Mouse (Mus musculus) embryonic facial prominence, embryonic 14.5 days (tissue): Measurements from ENCODE around the gene Amhr2. TPM values are rescaled to one million over a fixed set of nuclear protein-coding genes. Genes with fewer than 3 reads are reported as not detected.
A peak's percentile ranks its signal among the peaks of the same experiment; 100 is the strongest.

Experiments used
- ATAC-seq: fragments of 200-750 bp; cut with Nextera tagmentation; 2 replicates; pipeline ENCODE4 v1.8.0; 2017; ENCODE audit warnings: low read depth, moderate number of reproducible peaks, moderate TSS enrichment
- DNase-seq: peaks from one replicate; pipeline ENCODE4 v3.0.0-alpha.2; 2015; ENCODE audit warnings: low spot score
- H3K27ac ChIP-seq: fragments of 300-500 bp; sonication (generic); replicated peaks from 2 replicates; pipeline ENCODE4 v1.5.1; 2014; ENCODE audit warnings: low read depth, mild to moderate bottlenecking, low read length, moderate library complexity
- H3K27me3 ChIP-seq: fragments of 300-500 bp; sonication (generic); replicated peaks from 2 replicates; pipeline ENCODE4 v1.6.1; 2014; ENCODE audit warnings: low read length; ENCODE audit not compliant: control insufficient read depth, insufficient read depth
- H3K36me3 ChIP-seq: fragments of 300-500 bp; sonication (generic); 2 replicates; pipeline ENCODE4 v1.6.1; 2014; ENCODE audit warnings: low read length, mixed read lengths; ENCODE audit not compliant: control insufficient read depth, insufficient read depth
- H3K4me1 ChIP-seq: fragments of 300-500 bp; sonication (generic); 2 replicates; pipeline ENCODE4 v1.6.1; 2014; ENCODE audit warnings: antibody characterized with exemption, low read length; ENCODE audit not compliant: control insufficient read depth, insufficient read depth
- H3K4me2 ChIP-seq: fragments of 300-500 bp; sonication (generic); 2 replicates; pipeline ENCODE4 v1.6.1; 2014; ENCODE audit warnings: low read depth, mild to moderate bottlenecking, low read length, moderate library complexity, mixed read lengths
- H3K4me3 ChIP-seq: fragments of 300-500 bp; sonication (generic); 2 replicates; pipeline ENCODE4 v1.5.1; 2014; ENCODE audit warnings: low read depth, mild to moderate bottlenecking, low read length
- H3K9ac ChIP-seq: fragments of 300-500 bp; sonication (generic); 2 replicates; pipeline ENCODE4 v1.6.1; 2014; ENCODE audit warnings: low read depth, mild to moderate bottlenecking, low read length, moderate library complexity, mixed read lengths
- H3K9me3 ChIP-seq: fragments of 300-500 bp; sonication (generic); 2 replicates; pipeline ENCODE4 v1.6.1; 2016; ENCODE audit warnings: low read length; ENCODE audit not compliant: control insufficient read depth
- WGBS: fragments of 180-500 bp; shearing (Covaris S2); extraction: QIAGEN DNeasy Blood & Tissue Kit; methylation state at CpG from one replicate; pipeline ENCODE4 v1.1.7; 2014; 5-methylcytosine and 5-hydroxymethylcytosine counted together
- polyA plus RNA-seq: library from polyadenylated mRNA; unstranded; fragments of >200 nt; fragmentation: Nextera tagmentation; extraction: Ambion mirVana; gene quantifications from 2 replicates; pipeline ENCODE4 v1.2.1, GENCODE M21; 2014

Amhr2 gene
- polyA plus RNA-seq, 1 experiment from 2014 or later = 0.96 TPM

GRCm38 (mm10) chr15:102459381-102459780, 14.2 kb downstream of the Amhr2 start:
- peak overlapping the region; percentile 39 for H3K4me3 ChIP-seq
- no peaks in the 10 kb centered on the region for H3K9me3 ChIP-seq
- DNase-seq (no peak), ATAC-seq (no peak)
- H3K27me3 ChIP-seq = no peaks in the 10 kb centered on the region
- no peak overlapping the region for H3K27ac ChIP-seq
- peak overlapping the region; percentile 49 for H3K4me2 ChIP-seq
- H3K36me3 ChIP-seq = 0 out of 2 replicates have a peak, but pooled peaks cover 4% of the 10 kb centered on the region
- no peaks in the 10 kb centered on the region for H3K4me1 ChIP-seq
- WGBS = 29% methylated on average over 6 of the region's 6 CpGs
- peak overlapping the region; percentile 51 for H3K9ac ChIP-seq

- Histone ChIP-seq H3K4me1 (no peaks in the 10 kb centered on the region), H3K4me2 (peak overlapping the region; percentile 49), H3K27ac (no peak overlapping the region), H3K27me3 (no peaks in the 10 kb centered on the region), H3K9ac (no peak overlapping the region), H3K9me3 (no peaks in the 10 kb centered on the region), H3K4me3 (peak overlapping the region; percentile 39; the same call in 1 of the 2 replicates), H3K36me3 (0 out of 2 replicates have a peak, but pooled peaks cover 4% of the 10 kb centered on the region)
- no peak for ATAC-seq
- DNase-seq = no peak
- WGBS = 65% methylated on average over 5 of the region's 5 CpGs
Observed at GRCm38 (mm10) chr15:102459847-102460246, 14.7 kb downstream of the Amhr2 start.

- H3K9me3 ChIP-seq = no peaks in the 10 kb centered on the region
- no peak overlapping the region for H3K27ac ChIP-seq
- DNase-seq (no peak), ATAC-seq (no peak)
- no peak overlapping the region for H3K4me3 ChIP-seq
- no peaks in the 10 kb centered on the region for H3K4me1 ChIP-seq
- peak overlapping the region; percentile 1; the same call in 1 of the 2 replicates for H3K4me2 ChIP-seq
- WGBS = 77% methylated on average over 12 of the region's 12 CpGs
- H3K9ac ChIP-seq = no peak overlapping the region
- no peaks in the 10 kb centered on the region for H3K27me3 ChIP-seq
- 0 out of 2 replicates have a peak, but pooled peaks cover 4% of the 10 kb centered on the region for H3K36me3 ChIP-seq
Observed at GRCm38 (mm10) chr15:102460409-102460808, 15.2 kb downstream of the Amhr2 start.

GRCm38 (mm10) chr15:102460971-102461370, 15.8 kb downstream of the Amhr2 start:
- no peak overlapping the region for H3K9ac ChIP-seq
- no peaks in the 10 kb centered on the region for H3K4me1 ChIP-seq
- no peak overlapping the region for H3K27ac ChIP-seq
- WGBS = 51% methylated on average over 4 of the region's 4 CpGs
- no peaks in the 10 kb centered on the region for H3K9me3 ChIP-seq
- no peak for ATAC-seq
- no peaks in the 10 kb centered on the region for H3K27me3 ChIP-seq
- no peak overlapping the region for H3K4me3 ChIP-seq
- no peak for DNase-seq
- 0 out of 2 replicates have a peak overlapping the region, but pooled peaks have one; percentile 1 for H3K4me2 ChIP-seq
- H3K36me3 ChIP-seq = 0 out of 2 replicates have a peak, but pooled peaks cover 4% of the 10 kb centered on the region

- Histone ChIP-seq H3K36me3 (0 out of 2 replicates have a peak, but pooled peaks cover 4% of the 10 kb centered on the region), H3K9me3 (no peaks in the 10 kb centered on the region), H3K4me1 (no peaks in the 10 kb centered on the region), H3K4me3 (no peak overlapping the region), H3K27ac (no peak overlapping the region), H3K27me3 (no peaks in the 10 kb centered on the region), H3K4me2 (no peak overlapping the region), H3K9ac (no peak overlapping the region)
- ATAC-seq = no peak
- no peak for DNase-seq
- WGBS = 79% methylated on average over 9 of the region's 9 CpGs
Observed at GRCm38 (mm10) chr15:102461430-102462075, 16.4 kb downstream of the Amhr2 start.

GRCm38 (mm10) chr15:102463666-102464065, 18.5 kb downstream of the Amhr2 start:
- no peaks in the 10 kb centered on the region for H3K4me1 ChIP-seq
- no peak for DNase-seq

GRCm38 (mm10) chr15:102468675-102469370, 23.7 kb downstream of the Amhr2 start:
- Histone ChIP-seq H3K4me1 (peaks cover 15% of the 10 kb centered on the region), H3K4me2 (no peak overlapping the region), H3K27ac (no peak overlapping the region), H3K4me3 (no peak overlapping the region), H3K9ac (no peak overlapping the region), H3K9me3 (no peaks in the 10 kb centered on the region), H3K36me3 (peaks cover 9% of the 10 kb centered on the region), H3K27me3 (no peaks in the 10 kb centered on the region)
- no peak for ATAC-seq
- 94% methylated on average over 9 of the region's 9 CpGs for WGBS
- no peak for DNase-seq

More at GRCm38 (mm10) chr15:102463666-102464065, 18.5 kb downstream of the Amhr2 start:
- no peaks in the 10 kb centered on the region for H3K9me3 ChIP-seq
- 0 out of 2 replicates have a peak, but pooled peaks cover 4% of the 10 kb centered on the region for H3K36me3 ChIP-seq
- no peaks in the 10 kb centered on the region for H3K27me3 ChIP-seq
- no peak overlapping the region for H3K4me2 ChIP-seq
- H3K27ac ChIP-seq = no peak overlapping the region
- no peak overlapping the region for H3K4me3 ChIP-seq
- no peak overlapping the region for H3K9ac ChIP-seq
- no peak for ATAC-seq

GRCm38 (mm10) chr15:102470183-102470604, 25.0 kb downstream of the Amhr2 start, which contains the start of gene Pcbp2:
Gene Pcbp2 (plus strand): TSS chr15:102470539.
- H3K27me3 ChIP-seq = no peaks in the 10 kb centered on the region
- ATAC-seq = peak; percentile 99
- peaks cover 15% of the 10 kb centered on the region for H3K4me1 ChIP-seq
- peak within 1 kb of the TSS; percentile 82 for H3K9ac ChIP-seq
- H3K4me2 ChIP-seq = peak within 1 kb of the TSS; percentile 75
- H3K9me3 ChIP-seq = no peaks in the 10 kb centered on the region
- peak within 1 kb of the TSS; percentile 58 for H3K4me3 ChIP-seq
- H3K27ac ChIP-seq = peak within 1 kb of the TSS; percentile 93
- DNase-seq = peak; percentile 99
- H3K36me3 ChIP-seq = peaks cover 22% of the 10 kb centered on the region
- WGBS = under 1% methylated on average over 24 of the region's 40 CpGs
